Mouse (Mus musculus) CH12.LX (cell line): ENCODE data around the gene Kcnab3.
A peak's percentile ranks its signal among the peaks of the same experiment; 100 is the strongest.

ENCODE experiments used
- BHLHE40 ChIP-seq: IDR thresholded peaks from 2 replicates; pipeline ENCODE4 v1.6.1; 2011; ENCODE audit warnings: mild to moderate bottlenecking, low read depth, low read length, improper control_type of control experiment
- CHD2 ChIP-seq: IDR thresholded peaks from 2 replicates; pipeline ENCODE4 v1.6.1; 2011; ENCODE audit warnings: low read length, improper control_type of control experiment
- CTCF ChIP-seq, 2 experiments: IDR thresholded peaks in 1 of 2; conservative IDR thresholded peaks in 1 of 2; 2 replicates each; pipeline ENCODE4 v1.5.1; 2011 to 2012; ENCODE audit warnings: low read depth in 2 of 2, low read length in 2 of 2, improper control_type of control experiment in 1 of 2, inconsistent platforms in 1 of 2, mild to moderate bottlenecking in 1 of 2, moderate library complexity in 1 of 2
- E2F4 ChIP-seq: IDR thresholded peaks from 2 replicates; pipeline ENCODE4 v1.6.1; 2011; ENCODE audit warnings: low read depth, low read length, improper control_type of control experiment; ENCODE audit not compliant: insufficient replicate concordance
- EP300 ChIP-seq: IDR thresholded peaks from 2 replicates; pipeline ENCODE4 v1.6.1; 2011; ENCODE audit warnings: low read length, improper control_type of control experiment
- ETS1 ChIP-seq: conservative IDR thresholded peaks from 2 replicates; pipeline ENCODE4 v1.6.1; 2012; ENCODE audit warnings: low read depth, mild to moderate bottlenecking, inconsistent platforms, low read length, improper control_type of control experiment, moderate library complexity
- JUND ChIP-seq: conservative IDR thresholded peaks from 2 replicates; pipeline ENCODE4 v1.6.1; 2011; ENCODE audit warnings: low read depth, low read length, improper control_type of control experiment
- KAT2A ChIP-seq: IDR thresholded peaks from 2 replicates; pipeline ENCODE4 v1.6.1; 2012; ENCODE audit warnings: low read length, improper control_type of control experiment, inconsistent platforms; ENCODE audit not compliant: insufficient replicate concordance
- MAFK ChIP-seq: IDR thresholded peaks from 2 replicates; pipeline ENCODE4 v1.6.1; 2011; ENCODE audit warnings: low read length, improper control_type of control experiment; ENCODE audit not compliant: insufficient replicate concordance
- MAX ChIP-seq: IDR thresholded peaks from 2 replicates; pipeline ENCODE4 v1.6.1; 2011; ENCODE audit warnings: low read length, improper control_type of control experiment
- POLR2A ChIP-seq: IDR thresholded peaks from 2 replicates; pipeline ENCODE4 v1.6.1; 2011; ENCODE audit warnings: low read depth, mild to moderate bottlenecking, improper control_type of control experiment, low read length
- RCOR1 ChIP-seq: conservative IDR thresholded peaks from 2 replicates; pipeline ENCODE4 v1.6.1; 2012; ENCODE audit warnings: low read depth, mild to moderate bottlenecking, inconsistent platforms, low read length, improper control_type of control experiment
- ZMIZ1 ChIP-seq: IDR thresholded peaks from 2 replicates; pipeline ENCODE4 v1.6.1; 2012; ENCODE audit warnings: low read depth, mild to moderate bottlenecking, inconsistent platforms, low read length, improper control_type of control experiment
- ZNF384 ChIP-seq: IDR thresholded peaks from 2 replicates; pipeline ENCODE4 v1.6.1; 2012; ENCODE audit warnings: low read depth, low read length, improper control_type of control experiment, inconsistent platforms

- TF ChIP-seq EP300 (no peak), ZNF384 (no peak), POLR2A (no peak; the same call in 1 of the 2 replicates), RCOR1 (no peak), CHD2 (no peak; the same call in none of the 2 replicates), ETS1 (0 out of 2 replicates have a peak, but pooled peaks have one; percentile 33), JUND (no peak), MAX (peak; percentile 53), CTCF (conservative IDR thresholded peaks at IDR 0.05 in 1 of 2, IDR thresholded peaks at IDR 0.05 in 1 of 2; ENCODE audit: low read depth in 2 of 2, low read length in 2 of 2) (no peak), ZMIZ1 (no peak), MAFK (no peak), KAT2A (no peak), BHLHE40 (peak; percentile 83), E2F4 (no peak)
Measured at GRCm38 (mm10) chr11:69367616-69368355, 41.7 kb downstream of the Kcnab3 start.
